In genomic region chr4:23600070-23600469, GRCm38 (mm10) we compare ENCODE assay signal across 24 mouse cellular contexts.
DNase-seq lines count a peak whose midpoint lies in the region; ATAC-seq and TF ChIP-seq lines count a peak whose summit lies in the region.
"Had no signal": no experiment of that assay in that cellular context is flagged by ENCODE, and none has a peak within 500 bp of the region (broad histone marks: within the 10 kb centered on the region; RNA-seq: fewer than 3 reads in every experiment).

No protein-coding gene starts in this region.

- 95% methylated on average over 2 of the region's 2 CpGs for WGBS in hindbrain, embryonic 10.5 days
- WGBS in hindbrain, embryonic 16.5 days, result 88% methylated on average over 2 of the region's 2 CpGs
- WGBS in lung, embryonic 14.5 days, result 57% methylated on average over 2 of the region's 2 CpGs
- 47% methylated on average over 2 of the region's 2 CpGs for WGBS in lung, embryonic 16.5 days

- H3K27ac ChIP-seq in hindbrain, embryonic 10.5 days, result 0 out of 2 replicates have a peak overlapping the region, but pooled peaks have one; percentile 85
- no peak overlapping the region for H3K27ac ChIP-seq in hindbrain, embryonic 16.5 days (ENCODE audit: low read depth, low read length)
- H3K27ac ChIP-seq in lung, embryonic 14.5 days (ENCODE audit: low read depth), result no peak overlapping the region
- H3K27ac ChIP-seq in lung, embryonic 16.5 days (ENCODE audit: low read length), result no peak overlapping the region
- H3K27ac ChIP-seq: embryonic facial prominence, embryonic 10.5 days; embryonic facial prominence, embryonic 12.5 days; forebrain, embryonic 13.5 days; forebrain, embryonic 15.5 days had no signal

- H3K4me1 ChIP-seq in hindbrain, embryonic 10.5 days (replicated peaks), result peaks cover 32% of the 10 kb centered on the region
- peaks cover 10% of the 10 kb centered on the region for H3K4me1 ChIP-seq in hindbrain, embryonic 16.5 days (ENCODE audit: control insufficient read depth, insufficient read depth, low read depth, low read length)
- no peaks in the 10 kb centered on the region for H3K4me1 ChIP-seq in lung, embryonic 14.5 days (ENCODE audit: insufficient read depth)
- no peaks in the 10 kb centered on the region for H3K4me1 ChIP-seq in lung, embryonic 16.5 days (replicated peaks; ENCODE audit: control insufficient read depth, insufficient read depth, low read length)
- H3K4me1 ChIP-seq: embryonic facial prominence, embryonic 12.5 days had no signal

- H3K4me3 ChIP-seq in hindbrain, embryonic 10.5 days, result no peak overlapping the region
- H3K4me3 ChIP-seq in hindbrain, embryonic 16.5 days (ENCODE audit: low read length), result no peak overlapping the region
- H3K4me3 ChIP-seq in lung, embryonic 14.5 days (ENCODE audit: low read depth, low read length), result no peak overlapping the region
- H3K4me3 ChIP-seq in lung, embryonic 16.5 days (ENCODE audit: low read length), result no peak overlapping the region
- H3K4me3 ChIP-seq: embryonic facial prominence, embryonic 10.5 days; embryonic facial prominence, embryonic 12.5 days; forebrain, embryonic 13.5 days; forebrain, embryonic 15.5 days had no signal

- H3K4me2 ChIP-seq in hindbrain, embryonic 16.5 days (ENCODE audit: low read length), result no peak overlapping the region
- H3K4me2 ChIP-seq in lung, embryonic 14.5 days, result no peak overlapping the region
- H3K4me2 ChIP-seq in lung, embryonic 16.5 days (ENCODE audit: low read depth, low read length), result no peak overlapping the region
- H3K4me2 ChIP-seq: embryonic facial prominence, embryonic 12.5 days; forebrain, embryonic 13.5 days; forebrain, embryonic 15.5 days had no signal

- H3K27me3 ChIP-seq in hindbrain, embryonic 10.5 days (ENCODE audit: insufficient read depth, poor library complexity, severe bottlenecking), result no peaks in the 10 kb centered on the region
- no peaks in the 10 kb centered on the region for H3K27me3 ChIP-seq in hindbrain, embryonic 16.5 days (replicated peaks; ENCODE audit: control insufficient read depth, insufficient read depth, low read length)
- H3K27me3 ChIP-seq in lung, embryonic 14.5 days (ENCODE audit: insufficient read depth, low read length), result no peaks in the 10 kb centered on the region
- H3K27me3 ChIP-seq in lung, embryonic 16.5 days (ENCODE audit: control insufficient read depth, insufficient read depth, low read depth, low read length), result no peaks in the 10 kb centered on the region
- H3K27me3 ChIP-seq: CH12.LX; embryonic facial prominence, embryonic 12.5 days; forebrain, embryonic 13.5 days; forebrain, embryonic 15.5 days had no signal

- ATAC-seq in hindbrain, embryonic 16.5 days, result no peak
- peak; percentile 66; the same call in 1 of the 2 replicates for ATAC-seq in lung, embryonic 14.5 days (ENCODE audit: insufficient read depth)
- peak; percentile 41; the same call in 1 of the 2 replicates for ATAC-seq in lung, embryonic 16.5 days (ENCODE audit: low read depth)
- ATAC-seq: activated CD4-positive, CD25-positive, alpha-beta regulatory T cell, adult 4 months; CD4-positive, CD25-positive, alpha-beta regulatory T cell, adult 4 months; forebrain, embryonic 13.5 days; forebrain, embryonic 15.5 days; Patski had no signal

- H3K9ac ChIP-seq in hindbrain, embryonic 16.5 days (ENCODE audit: low read depth, low read length), result no peak overlapping the region
- H3K9ac ChIP-seq in lung, embryonic 14.5 days, result no peak overlapping the region
- H3K9ac ChIP-seq in lung, embryonic 16.5 days (ENCODE audit: low read length), result no peak overlapping the region
- H3K9ac ChIP-seq: embryonic facial prominence, embryonic 12.5 days; forebrain, embryonic 13.5 days; forebrain, embryonic 15.5 days had no signal

- H3K9me3 ChIP-seq in hindbrain, embryonic 10.5 days, result no peaks in the 10 kb centered on the region
- no peaks in the 10 kb centered on the region for H3K9me3 ChIP-seq in hindbrain, embryonic 16.5 days (ENCODE audit: control insufficient read depth, low read length)
- no peaks in the 10 kb centered on the region for H3K9me3 ChIP-seq in lung, embryonic 14.5 days (ENCODE audit: low read depth, low read length)
- no peaks in the 10 kb centered on the region for H3K9me3 ChIP-seq in lung, embryonic 16.5 days (ENCODE audit: control insufficient read depth, low read length)
- H3K9me3 ChIP-seq: embryonic facial prominence, embryonic 10.5 days; embryonic facial prominence, embryonic 12.5 days; forebrain, embryonic 13.5 days; forebrain, embryonic 15.5 days; G1E had no signal

- TF ChIP-seq CTCF in lung, embryonic 14.5 days (IDR thresholded peaks at IDR 0.05; ENCODE audit: low read depth), result no peak

- no peak for DNase-seq in hindbrain, embryonic 10.5 days (ENCODE audit: low spot score)
- DNase-seq in lung, embryonic 14.5 days, result peak; percentile 54
- no peak for DNase-seq in lung, postnatal 25 days (ENCODE audit: low spot score)
- no peak for DNase-seq in lung, postnatal 36 days
- DNase-seq: adrenal gland, adult 8-10 months; adrenal gland, postnatal 14 days; adrenal gland, postnatal 36 days; B cell, adult 2 months; cerebellum, adult 11-12 months; cerebellum, adult 2 months; cerebellum, adult 9-10 months; cerebellum, postnatal 10 days; cerebellum, postnatal 25 days had no signal

- no peaks in the 10 kb centered on the region for H3K36me3 ChIP-seq in hindbrain, embryonic 10.5 days
- no peaks in the 10 kb centered on the region for H3K36me3 ChIP-seq in hindbrain, embryonic 16.5 days (ENCODE audit: control insufficient read depth, insufficient read depth, low read length)
- H3K36me3 ChIP-seq in lung, embryonic 14.5 days (ENCODE audit: insufficient read depth), result no peaks in the 10 kb centered on the region
- no peaks in the 10 kb centered on the region for H3K36me3 ChIP-seq in lung, embryonic 16.5 days (ENCODE audit: control insufficient read depth, insufficient read depth, low read length)
- H3K36me3 ChIP-seq: embryonic facial prominence, embryonic 10.5 days; embryonic facial prominence, embryonic 12.5 days; forebrain, embryonic 15.5 days; G1E had no signal
